Mouse (Mus musculus) R1 (cell line): ENCODE results near the gene Zc3h10.
A peak's percentile ranks its signal among the peaks of the same experiment; 100 is the strongest.
"Not testable (repeated sequence)": the region's sequence is repeated elsewhere in the genome, so short reads cannot be mapped to it uniquely, and the experiment has no call there.

Source experiments
- DNase-seq: peaks from one replicate; pipeline ENCODE4 v3.0.0-alpha.2; 2018; ENCODE audit warnings: low read depth, low spot score

Gene Zc3h10

DNA sequence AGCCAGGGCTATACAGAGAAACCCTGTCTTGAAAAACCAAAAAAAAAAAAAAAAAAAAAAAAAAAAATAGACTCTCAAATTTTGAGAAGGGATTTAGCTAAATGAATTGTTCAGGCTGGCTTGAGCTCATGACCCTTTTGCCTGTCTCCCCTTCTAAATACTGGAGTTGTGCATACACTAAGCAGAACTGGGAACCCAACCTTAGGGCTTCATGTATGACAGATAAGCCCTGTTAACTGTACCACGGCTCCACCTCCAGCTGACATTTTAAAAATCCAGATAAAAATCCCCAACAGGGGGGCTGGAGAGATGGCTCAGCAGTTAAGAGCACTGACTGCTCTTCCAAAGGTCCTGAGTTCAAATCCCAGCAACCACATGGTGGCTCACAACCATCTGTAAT lies 8.0 kb upstream of the Zc3h10 start:
- not testable (repeated sequence) for DNase-seq

DNA sequence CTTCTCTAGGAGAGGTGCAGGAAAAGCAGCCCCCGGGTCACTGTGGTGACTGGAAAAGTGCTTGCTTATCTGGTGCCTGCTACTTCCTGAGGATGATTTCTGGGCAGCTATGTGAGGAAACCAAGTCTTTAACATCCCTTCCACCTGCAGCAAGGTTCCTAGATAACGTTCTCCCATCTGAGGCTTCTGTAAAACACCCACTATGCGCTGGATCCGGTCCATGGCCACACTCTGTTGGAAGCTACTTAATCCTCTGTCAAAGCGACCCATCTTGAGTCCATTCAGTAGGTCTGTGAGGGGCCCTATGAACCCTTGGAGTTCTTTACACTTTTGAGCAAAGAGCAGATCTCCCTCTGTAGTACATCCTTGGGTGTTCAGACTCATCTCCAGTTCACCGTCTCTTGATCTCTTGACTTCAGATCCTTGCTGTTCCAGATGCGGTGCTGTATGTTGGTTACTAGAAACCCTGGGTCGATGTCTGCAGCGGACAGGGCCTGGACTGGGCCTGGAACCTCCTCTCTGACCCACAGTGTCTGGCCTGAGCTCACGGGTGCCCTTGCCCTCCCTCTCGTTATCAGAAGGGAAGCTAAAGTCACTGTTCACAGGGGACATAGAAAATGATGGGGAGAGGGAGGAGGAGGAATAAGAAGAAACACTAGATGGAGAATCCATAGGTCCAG lies 2.7 kb upstream of the Zc3h10 start:
- DNase-seq = not testable (repeated sequence)

DNA sequence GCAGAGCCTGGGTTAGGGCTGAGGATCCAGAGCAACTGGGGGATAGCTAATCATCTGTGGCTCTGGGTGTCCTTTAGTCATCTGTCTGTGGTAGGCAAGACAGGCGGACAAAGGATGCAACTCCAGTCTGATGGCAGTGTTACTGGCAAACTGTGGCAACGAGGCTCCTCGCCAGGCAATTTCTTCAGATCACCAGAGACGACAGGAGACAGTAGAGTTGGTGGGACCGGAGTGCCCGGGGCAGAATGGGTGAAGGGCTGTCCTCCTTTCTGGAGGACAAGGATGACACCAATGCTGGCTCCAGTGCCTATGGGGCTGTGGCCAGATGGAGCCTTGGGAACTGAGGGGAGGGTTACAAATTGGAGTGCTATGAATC lies 2.1 kb upstream of the Zc3h10 start:
- not testable (repeated sequence) for DNase-seq

DNA sequence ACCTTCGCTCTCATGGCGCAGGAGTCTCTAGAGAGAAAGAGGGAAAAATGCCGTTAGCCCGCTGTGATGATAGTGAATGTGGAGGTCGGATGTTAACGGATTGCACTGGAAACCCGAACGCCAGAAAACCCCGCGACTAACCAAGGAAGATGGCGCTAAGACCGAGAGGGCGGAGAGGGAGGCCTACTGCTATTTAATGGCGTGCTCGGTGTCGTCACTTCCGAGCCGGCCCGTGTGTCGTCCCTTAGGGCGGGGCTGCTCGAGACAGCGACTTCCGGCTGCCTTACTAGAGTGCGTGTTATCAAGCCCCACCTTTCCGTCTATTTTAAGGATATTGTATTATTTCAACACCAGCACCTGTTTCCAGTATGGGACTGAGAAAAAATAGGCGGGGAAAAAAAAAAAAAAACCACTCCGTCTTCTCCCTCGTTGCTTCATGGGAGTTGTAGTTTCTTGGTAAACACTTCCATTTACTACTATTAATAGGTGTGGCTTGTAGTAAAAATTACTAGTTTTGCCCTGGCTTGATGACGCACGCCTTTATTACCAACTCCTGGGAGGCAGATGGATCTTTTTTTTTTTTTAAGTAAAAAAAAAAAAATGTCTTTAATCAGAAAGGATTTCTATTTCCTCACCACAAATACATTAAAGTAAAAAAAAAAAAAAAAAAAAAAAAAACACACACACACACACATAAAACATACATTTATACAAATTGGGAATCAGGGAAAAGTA lies 1.5 kb upstream of the Zc3h10 start, which contains the start of gene Rpl41:
Rpl41 (minus strand) TSS at position 359 of the 735 bp plus-strand sequence.
- DNase-seq = peak; percentile 99

DNA sequence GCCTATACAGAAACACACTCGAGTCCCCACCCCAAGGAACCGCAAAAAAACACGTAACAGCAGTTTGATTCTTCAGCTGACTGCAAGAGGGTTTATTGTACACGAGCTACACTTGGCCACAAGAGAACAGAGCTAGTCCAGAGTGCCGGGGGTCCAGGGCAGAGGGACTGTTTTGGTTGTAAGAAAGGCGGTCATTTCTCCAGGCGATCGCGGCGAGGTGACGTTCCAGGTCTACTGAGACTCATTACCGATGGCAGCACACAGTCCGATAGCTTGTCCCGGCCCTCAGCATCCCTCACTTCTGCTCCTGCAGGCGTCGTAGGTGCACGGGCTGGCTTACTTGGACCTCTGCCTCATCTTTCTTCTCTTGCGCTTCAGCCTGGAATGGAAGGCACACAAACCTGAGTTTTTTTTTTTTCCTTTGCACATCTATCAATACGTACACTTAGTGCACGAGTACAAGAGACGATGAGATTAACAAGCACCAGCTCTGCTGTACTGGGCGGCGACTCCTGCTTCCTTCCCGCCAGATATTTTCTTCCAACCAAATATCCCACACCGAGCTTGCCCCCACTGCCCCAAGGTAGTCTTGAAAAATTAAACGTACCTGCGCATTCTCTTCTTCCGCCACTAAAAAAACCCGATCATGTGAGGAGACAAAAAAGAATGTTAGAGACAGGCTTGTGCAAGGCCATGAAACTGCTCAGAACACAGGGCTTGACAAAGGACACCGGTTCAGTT lies 647 bp upstream of the Zc3h10 start:
- peak; percentile 44 for DNase-seq

DNA sequence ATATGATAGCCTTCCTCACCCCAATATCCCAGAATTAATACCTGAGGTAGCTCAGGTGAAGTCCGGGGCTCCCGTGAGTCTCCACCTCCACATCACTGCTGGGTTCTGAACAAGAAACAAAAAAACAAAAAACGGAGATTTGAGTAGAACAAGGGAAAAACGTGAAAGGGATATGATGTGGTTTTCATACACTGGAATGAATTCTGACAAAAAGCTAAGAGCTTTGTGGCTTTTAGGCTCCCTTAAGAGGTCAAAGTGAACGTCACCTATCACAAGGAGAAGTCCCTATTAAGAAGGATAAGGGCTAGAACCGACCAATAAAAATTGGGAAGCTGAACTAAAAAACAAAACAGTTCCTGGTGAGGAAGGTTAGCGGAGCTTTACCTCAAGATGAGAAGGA lies 787 bp downstream of the Zc3h10 start:
- DNase-seq = no peak

DNA sequence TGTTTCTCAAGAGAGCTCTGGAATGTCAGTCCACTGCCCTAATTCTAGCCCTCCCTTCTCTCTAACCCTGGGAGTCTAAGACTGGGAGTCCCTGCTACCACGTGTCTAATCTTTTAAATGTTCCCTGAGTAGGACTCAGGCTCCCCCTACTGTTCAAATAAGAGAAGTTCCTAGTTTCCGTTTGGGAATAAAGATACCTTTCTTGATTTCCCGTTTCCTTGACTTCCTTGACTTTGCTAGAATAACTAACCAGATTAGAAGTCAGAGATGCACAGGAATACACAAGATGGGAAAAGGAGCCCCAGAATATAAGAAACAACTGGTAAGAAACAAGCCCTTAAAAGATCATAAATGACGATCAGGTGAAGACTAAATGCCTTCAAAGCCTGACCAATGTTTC lies 1.2 kb downstream of the Zc3h10 start:
- DNase-seq = peak; percentile 89

DNA sequence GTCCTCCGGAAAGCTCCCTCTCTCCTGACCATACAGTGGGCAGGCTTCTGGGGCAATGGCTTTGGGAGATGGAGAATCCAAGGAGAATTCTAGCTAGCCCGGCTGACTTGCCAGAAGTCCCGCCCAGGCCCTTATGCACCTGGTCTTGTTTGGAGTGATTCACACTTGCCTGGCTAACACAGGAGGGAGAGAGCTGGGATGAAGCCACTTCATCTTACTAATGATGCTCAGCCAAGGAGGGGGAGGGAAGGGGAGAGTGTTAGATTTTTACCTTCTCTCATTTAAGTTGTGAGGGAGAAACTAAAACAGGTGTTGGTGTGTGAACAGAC lies 2.0 kb downstream of the Zc3h10 start:
- DNase-seq = no peak

DNA sequence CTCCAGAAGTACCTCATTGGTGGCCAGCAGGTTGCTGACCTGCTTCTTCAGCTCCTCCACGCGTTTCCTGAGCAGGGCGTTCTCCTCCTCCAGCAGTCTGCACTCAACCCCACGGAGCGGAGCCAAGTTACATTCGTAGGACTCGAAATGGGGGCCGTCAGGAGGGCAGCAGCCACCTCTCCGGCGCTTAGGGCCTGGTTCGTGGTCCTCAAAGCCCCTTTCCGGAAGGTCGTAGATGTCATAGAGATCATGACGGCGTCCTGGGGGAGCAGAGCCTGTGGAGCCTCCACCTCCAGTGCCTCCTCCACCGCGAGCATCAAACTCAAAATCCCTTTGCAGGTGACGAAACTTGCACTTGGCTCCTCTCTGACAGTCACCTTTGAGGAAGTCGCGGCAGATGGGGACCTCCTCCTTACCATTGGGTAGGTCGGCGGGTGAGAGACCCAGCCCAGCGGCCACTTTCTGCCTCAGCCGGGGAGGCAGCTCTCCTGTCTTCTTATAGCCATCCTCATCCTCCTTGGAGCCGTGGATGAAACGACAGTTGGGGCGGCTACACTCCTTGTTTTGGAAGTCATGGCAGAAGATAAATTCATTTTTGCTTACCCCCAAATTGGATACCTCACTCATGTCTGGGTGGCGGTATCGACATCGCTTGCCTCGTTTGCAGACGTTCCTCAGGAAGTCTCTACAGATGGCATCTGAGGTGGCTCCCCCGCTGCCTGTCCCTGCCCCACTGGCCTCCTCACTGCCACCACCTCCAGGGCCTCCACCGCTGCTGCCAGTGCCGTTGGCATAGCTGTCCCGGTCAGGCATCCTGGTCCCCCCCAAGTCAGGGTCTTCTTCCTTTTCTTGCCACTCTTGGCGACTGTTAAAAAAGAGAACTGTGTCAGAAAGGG lies 2.7 kb downstream of the Zc3h10 start:
- no peak for DNase-seq

DNA sequence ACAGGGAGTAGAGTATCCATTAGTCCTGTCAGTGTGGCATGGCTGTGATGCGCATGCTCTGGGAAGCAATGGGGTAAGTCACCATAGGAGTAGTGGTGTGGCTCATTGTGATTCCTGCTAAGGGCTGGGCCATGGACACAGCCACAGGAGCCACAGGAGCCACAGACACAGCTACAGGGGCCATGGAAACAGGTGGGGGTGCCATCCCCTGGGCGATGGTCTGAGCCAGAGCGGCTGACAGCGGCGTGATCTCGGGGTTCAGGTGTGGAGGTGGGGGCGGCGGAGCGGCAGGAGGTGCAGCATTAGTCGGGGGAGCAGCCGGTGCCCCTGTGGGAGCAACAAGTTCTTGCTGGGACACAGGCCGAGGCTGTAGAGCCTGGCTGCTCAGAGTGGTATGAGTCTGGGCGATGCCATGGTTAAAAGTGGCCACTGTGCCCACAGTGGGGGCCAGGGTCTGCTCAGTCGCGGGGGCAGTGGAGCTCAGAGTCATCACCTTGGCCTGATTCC lies 3.4 kb downstream of the Zc3h10 start:
- DNase-seq = no peak

DNA sequence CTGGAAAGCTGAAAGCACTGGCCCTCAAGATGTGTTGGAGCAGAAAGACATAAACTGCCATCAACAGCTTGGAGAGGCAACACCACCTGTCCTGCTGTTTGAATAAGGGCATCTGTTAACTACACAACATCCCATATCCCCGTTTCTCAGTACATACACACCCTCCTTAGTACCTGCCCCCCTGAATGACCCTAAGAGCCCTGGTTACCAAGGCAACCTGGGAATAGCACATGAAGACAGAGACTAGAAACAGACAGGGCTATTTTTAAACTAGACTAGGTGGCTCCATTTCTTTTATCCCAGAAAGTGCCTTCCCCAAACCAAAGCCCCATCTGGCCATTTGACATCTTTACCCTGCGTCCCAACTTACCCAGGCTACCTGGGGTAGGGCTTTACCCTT lies 4.5 kb downstream of the Zc3h10 start:
- DNase-seq = no peak

DNA sequence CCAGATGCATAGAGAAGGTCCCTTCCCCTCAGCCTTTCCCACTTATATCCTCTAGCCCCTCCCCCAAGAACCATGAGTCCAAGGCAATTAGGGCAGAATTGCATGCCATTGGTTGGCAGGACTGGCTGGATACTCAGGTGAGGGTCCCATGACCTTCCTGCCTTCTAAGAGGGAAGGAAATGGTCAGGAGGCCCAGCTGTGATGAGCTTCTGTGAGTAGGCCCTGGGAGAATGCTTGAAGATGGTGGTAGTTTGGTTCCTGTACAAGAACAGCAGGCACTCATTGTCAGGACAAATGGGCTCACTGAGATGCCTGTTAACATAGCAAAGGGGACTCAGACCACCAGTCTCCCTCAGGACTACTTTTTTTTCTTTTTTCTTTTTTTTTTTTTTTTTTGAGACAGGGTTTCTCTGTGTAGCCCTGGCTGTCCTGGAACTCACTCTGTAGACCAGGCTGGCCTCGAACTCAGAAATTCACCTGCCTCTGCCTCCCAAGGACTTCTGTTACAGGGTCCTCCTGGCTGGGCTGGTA lies 9.2 kb downstream of the Zc3h10 start:
- DNase-seq = peak; percentile 89

DNA sequence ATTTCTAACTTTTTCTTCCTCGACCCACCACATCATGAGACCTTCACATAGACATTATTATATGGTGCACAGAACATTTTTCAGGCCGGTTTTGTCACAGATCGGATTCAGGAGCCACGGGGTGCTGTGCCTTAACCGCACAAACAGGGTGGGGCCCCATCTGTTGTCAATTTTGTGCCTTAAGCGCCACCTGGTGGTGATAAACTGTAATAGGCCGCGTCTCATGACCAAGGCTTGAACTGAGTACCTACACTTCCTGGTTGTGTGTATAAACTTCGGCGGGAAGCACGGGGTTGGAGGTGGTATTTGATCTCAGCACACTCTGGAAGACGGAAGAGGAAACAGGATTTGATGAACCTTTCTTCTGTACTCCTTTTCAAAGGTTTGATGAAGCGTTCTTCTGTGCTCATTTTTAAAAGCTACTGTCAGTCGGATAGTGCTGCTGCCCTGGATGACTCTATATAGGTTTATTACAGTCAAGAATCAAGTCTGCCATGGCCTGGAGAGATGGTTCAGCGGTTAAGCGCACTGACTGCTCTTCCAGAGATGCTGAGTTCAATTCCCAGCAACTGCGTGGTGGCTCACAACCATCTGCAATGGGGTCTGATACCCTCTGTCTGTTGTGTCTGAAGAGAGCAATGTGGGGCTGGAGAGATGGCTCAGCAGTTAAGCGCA lies 11.2 kb downstream of the Zc3h10 start:
- DNase-seq = peak; percentile 96

DNA sequence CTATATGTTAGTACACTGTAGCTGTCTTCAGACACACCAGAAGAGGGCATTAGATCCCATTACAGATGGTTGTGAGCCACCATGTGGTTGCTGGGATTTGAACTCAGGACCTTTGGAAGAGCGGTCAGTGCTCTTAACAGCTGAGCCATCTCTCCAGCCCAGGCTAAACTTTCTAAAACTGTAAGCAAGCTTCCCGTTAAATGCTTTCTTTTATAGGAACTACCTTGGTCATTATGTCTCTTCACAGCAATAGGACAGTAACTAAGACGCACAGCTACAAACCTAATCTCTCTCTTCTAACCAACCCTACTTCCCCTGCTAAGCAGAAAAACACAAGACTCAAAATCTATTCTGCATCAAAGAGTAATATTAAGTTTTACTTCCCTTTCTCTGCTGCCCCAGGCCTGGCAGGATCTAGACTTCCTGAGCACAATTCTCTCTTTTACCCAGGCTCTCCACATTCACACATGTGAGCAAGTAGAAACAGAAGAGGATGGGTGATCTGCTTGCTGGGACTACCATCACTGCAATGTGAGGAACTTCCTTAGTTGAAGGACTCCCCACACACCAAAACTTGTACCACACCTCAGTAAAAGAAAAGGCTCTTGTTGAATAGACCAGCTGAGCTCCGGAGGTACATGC lies 11.8 kb downstream of the Zc3h10 start:
- no peak for DNase-seq

DNA sequence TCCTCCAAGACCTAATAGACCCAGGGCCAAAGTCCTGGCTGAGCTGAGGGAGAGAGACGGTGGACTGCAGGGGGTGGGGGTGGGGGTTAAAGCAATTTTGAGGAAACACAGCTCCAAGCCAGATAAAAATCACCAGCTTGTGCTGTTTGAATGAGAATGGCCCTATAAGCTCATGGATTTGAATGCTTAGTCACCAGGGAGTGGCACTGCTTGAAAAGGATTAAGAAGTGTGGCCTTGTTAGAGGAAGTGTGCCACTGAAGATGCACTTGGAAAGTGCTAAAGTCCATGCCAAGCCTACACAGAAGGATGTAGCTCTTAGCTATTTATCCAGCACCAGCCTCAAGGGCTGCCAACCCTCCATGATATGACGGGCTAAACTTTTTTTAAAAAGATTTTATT lies 12.4 kb downstream of the Zc3h10 start:
- peak; percentile 38 for DNase-seq

DNA sequence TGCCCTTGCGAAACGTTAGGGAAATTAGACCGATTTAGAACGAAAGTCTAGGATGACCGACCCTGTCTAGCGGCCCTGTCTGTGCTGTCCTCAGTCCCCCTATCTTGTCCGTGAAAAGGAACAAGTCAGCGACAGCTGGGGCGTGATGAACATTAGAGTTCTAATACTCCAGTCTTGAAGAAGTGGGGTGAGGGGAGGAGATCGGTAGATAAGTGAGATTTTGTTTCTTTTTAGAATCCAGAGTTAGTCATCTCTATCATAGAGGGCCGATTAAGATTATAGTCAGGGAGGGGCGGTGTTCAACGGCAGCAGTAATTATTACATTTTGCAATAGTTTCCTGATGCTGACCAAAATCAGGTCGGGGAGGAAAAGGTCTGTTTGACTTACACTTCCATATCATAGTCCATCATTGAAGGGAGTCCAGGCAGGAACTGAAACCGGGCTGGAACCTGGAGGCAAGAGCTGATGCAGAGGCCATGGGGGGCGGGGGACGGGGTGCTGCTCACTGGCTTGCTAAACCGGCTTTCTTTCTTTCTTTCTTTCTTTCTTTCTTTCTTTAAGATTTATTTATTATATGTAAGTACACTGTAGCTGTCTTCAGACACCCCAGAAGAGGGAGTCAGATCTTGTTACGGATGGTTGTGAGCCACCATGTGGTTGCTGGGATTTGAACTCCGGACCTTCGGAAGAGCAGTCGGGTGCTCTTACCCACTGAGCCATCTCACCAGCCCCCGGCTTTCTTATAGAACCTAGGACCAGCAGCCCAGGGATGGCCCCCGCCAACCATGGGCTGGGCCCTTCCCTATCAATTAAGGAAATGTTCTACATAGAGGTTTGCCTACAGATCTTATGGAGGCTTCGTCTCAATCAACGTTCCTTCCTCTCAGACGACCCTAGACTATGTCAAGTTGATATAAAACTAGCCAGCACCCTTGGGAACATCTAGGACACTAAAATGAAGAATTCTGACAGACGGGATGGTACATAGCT lies 20.9 kb downstream of the Zc3h10 start:
- DNase-seq = no peak

DNA sequence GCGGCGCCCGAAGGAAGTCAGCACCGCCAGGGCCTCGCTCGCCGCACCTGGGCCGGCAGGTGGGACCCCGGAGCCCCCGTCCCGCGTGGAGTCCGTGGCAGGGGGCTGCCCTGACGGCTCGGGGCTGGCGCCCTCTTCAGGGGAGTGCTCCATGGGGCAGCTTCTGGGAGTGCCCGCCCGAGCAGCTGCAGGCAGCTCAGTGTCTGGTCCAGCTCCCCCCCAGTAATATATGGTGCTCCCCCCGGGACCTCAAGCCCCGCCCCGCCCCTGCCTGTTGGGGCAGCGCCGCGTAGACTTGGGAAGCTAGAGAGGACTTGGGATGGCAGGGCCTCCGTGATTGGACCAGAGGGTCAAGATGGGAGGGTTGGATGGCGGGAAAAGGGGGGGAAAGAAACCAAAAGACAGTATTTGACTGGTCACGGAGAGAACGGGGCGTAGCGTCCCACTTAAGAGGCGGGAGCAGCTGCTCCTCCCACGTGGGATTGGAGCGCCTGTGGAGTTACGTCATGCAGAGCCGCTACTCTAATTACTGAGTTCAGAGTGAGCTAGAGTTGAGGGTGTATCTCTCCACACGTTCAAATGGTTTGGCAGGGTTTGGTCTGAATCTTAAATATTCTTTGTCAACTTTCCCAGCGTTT lies 21.8 kb downstream of the Zc3h10 start, which contains the start of gene Esyt1:
Esyt1 (minus strand) TSS at position 201 of the 638 bp plus-strand sequence.
- DNase-seq = peak; percentile 100
